Mouse (Mus musculus): Measurements from ENCODE around the gene Gna13. TPM values are rescaled to one million over a fixed set of nuclear protein-coding genes. Genes with fewer than 3 reads are reported as not detected.

The Gna13 gene
- polyA plus RNA-seq, 1 experiment from 2014 or later: 27.0 TPM

Other genes with a start within 250 kb of the Gna13 start
- not detected in 2 replicates for gene E030025P04Rik, start 218.5 kb upstream of the Gna13 start, polyA plus RNA-seq (2014; fragmentation: Nextera tagmentation; extraction: Ambion mirVana)
- 0.66 and 0.82 TPM in 2 replicates for gene Rgs9, start 64.7 kb upstream of the Gna13 start, polyA plus RNA-seq (2014; fragmentation: Nextera tagmentation; extraction: Ambion mirVana)
- not detected in 2 replicates for gene 9930022D16Rik, start 51.1 kb downstream of the Gna13 start, polyA plus RNA-seq (2014; fragmentation: Nextera tagmentation; extraction: Ambion mirVana)
- gene Amz2, start 63.1 kb downstream of the Gna13 start, polyA plus RNA-seq (2014; fragmentation: Nextera tagmentation; extraction: Ambion mirVana): 38.7 and 39.7 TPM in 2 replicates
- gene Arsg, start 110.5 kb downstream of the Gna13 start, polyA plus RNA-seq (2014; fragmentation: Nextera tagmentation; extraction: Ambion mirVana): 3.3 and 3.7 TPM in 2 replicates
- gene Slc16a6, start 110.8 kb downstream of the Gna13 start, polyA plus RNA-seq (2014; fragmentation: Nextera tagmentation; extraction: Ambion mirVana): 7.3 TPM in 2 replicates
- gene Wipi1, start 249.1 kb downstream of the Gna13 start, polyA plus RNA-seq (2014; fragmentation: Nextera tagmentation; extraction: Ambion mirVana): 31.5 and 32.3 TPM in 2 replicates

Measured in heart, embryonic 14.5 days (tissue).